Mouse (Mus musculus): ENCODE measurements at regions not wholly inside any gene's neighbourhood (a gene's known extent, or its start where the extent isn't known, plus 50 kb on each side); places are given as distances from the start of the nearest gene placed in this dataset.

DNA sequence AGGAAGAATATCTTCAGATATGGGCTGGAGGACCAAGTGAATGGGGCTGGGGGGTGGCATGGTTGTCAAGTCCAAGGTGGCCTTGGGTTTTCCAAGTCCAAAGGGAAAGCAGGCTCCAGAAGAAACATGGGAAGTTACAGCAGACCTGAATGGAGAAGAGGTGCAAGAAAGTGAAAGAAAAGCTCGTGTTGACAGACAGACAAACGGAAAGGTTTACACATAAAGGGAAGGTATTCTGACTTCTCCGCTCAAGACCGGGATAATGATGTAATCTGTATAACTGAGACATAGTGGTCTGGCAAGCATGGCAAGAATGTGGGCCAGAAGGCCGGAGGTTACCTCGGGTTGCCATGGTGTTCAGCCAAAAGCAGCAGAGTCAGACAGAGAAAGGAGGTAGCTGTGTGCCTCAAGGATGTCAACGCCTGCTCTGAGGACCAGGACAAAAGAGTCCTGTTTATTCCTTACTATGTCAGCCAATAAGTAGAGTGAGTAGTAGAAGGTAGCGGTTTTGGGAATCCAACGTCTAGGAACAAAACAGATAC, 50.8 kb upstream of the Elk3 start:
- CTCF ChIA-PET: no interaction called here

DNA sequence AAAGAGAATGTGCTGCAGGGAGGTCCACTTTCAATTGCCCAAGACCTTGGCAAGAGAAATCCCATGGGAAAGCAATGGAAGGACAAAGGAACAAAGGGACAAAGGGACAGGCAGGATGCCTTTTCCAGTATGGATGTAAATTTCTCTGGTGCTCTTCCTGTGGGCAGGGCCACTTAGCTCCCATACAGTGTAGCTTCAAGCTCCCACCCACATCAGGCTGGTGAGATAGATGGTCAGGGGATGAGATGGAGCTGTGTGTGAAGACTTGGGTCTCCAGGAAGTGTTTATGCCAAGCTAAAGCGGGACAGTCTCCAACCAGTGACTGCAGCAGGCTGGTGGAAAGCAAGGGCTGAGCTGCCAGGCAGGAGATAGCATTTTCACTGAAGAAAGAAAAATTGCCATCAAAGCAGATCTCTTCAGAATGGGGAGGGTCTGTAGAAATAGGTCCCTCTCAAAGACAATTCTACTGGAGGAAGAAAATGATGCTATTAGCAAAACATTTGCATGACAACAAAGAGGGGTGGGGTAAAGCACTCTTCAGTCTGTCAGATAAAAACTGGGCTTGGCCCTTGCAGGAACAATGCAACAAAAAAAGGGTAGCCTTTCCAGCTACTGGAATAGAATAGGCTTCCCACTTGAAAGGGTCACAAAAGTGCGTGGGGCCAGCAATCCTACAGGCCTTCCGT, 53.3 kb upstream of the Elk3 start:
- CTCF ChIA-PET: no interaction called here

GRCm38 (mm10) chr10:93364881-93365280, 53.9 kb upstream of the Elk3 start:
- CTCF ChIA-PET: no interaction called here

GRCm38 (mm10) chr10:93365318-93365717, 54.4 kb upstream of the Elk3 start:
- CTCF ChIA-PET: no interaction called here

GRCm38 (mm10) chr10:93365824-93366223, 54.9 kb upstream of the Elk3 start:
- CTCF ChIA-PET: no interaction called here

DNA sequence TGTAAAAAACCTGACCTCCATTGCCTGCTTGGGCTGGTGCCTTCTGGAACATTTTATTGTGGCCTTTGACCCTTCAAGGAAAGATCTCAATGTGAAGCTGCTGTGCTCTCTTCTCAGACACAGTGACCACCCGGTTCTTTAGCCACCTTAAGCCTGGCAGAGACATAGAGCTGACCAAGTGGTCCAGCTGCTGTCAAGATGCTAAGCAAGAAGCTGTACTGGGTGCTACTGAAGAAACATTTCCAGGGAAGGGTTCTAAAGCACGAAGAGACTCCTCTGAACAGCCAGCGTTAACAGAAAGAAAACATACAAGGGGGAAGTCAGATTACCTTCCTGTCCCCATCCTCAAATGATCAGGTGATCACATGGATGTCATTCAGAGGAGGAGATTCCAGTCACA, 58.8 kb upstream of the Elk3 start:
- CTCF ChIA-PET: no interaction called here

- CTCF ChIA-PET: no interaction called here
Observed at GRCm38 (mm10) chr10:93370331-93370730, 59.4 kb upstream of the Elk3 start.

- CTCF ChIA-PET: interaction anchor here (0.6 kb wide), 2 partner anchors 214 to 229 kb away, joined by 3 to 4 read pairs; no protein-coding TSS in a partner anchor
Observed at GRCm38 (mm10) chr10:93372281-93372680, 61.3 kb upstream of the Elk3 start.

GRCm38 (mm10) chr10:93373265-93373664, 62.3 kb upstream of the Elk3 start:
- CTCF ChIA-PET: no interaction called here

DNA sequence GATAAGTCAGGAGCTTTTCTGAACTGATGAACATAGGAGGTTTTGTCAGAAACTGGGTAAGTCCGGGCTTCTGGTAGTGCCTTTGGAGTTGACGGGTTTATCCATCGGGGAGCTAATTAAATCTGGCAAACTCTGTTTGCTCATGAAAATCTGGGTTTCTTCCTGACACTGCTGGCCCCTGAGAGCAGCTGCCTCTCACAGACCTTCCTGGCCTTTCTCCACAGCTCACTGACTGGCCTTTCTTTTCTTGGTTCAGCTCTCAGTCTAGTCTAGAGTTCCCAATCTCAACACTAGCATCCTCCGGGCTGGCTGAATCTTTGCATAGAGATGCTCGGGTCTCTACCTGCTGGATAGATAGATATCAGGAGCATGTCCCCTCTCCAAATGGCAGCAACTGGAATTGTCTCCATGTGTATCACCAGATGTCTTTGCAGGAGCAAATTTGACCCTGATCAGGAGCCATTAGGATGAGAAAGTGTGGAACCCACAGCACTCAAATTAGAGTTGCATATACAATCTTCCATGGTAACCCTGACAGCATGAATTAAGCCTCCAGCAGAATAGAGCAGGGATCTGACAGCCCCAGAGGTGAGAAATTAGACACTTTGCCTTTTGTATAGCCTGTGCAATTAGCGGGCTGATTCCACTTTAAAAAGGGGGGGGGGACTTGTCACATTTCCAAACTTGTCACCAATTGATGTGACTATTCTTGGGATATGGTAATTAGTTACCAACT, 63.2 kb upstream of the Elk3 start:
- CTCF ChIA-PET: no interaction called here

- CTCF ChIA-PET: interaction anchor here (0.7 kb wide), 1 partner anchor 27 kb away, joined by 3 read pairs; no protein-coding TSS in a partner anchor
Observed at GRCm38 (mm10) chr10:93374690-93374994, 63.7 kb upstream of the Elk3 start.

- CTCF ChIA-PET: interaction anchor here (0.6 to 0.7 kb wide), 2 partner anchors 27 to 32 kb away, joined by 3 to 6 read pairs; no protein-coding TSS in a partner anchor
Observed at GRCm38 (mm10) chr10:93375007-93375711, 64.2 kb upstream of the Elk3 start.

GRCm38 (mm10) chr10:93375771-93376170, 64.8 kb upstream of the Elk3 start:
- CTCF ChIA-PET: interaction anchor here (0.6 kb wide), 1 partner anchor 33 kb away, joined by 6 read pairs; no protein-coding TSS in a partner anchor

DNA sequence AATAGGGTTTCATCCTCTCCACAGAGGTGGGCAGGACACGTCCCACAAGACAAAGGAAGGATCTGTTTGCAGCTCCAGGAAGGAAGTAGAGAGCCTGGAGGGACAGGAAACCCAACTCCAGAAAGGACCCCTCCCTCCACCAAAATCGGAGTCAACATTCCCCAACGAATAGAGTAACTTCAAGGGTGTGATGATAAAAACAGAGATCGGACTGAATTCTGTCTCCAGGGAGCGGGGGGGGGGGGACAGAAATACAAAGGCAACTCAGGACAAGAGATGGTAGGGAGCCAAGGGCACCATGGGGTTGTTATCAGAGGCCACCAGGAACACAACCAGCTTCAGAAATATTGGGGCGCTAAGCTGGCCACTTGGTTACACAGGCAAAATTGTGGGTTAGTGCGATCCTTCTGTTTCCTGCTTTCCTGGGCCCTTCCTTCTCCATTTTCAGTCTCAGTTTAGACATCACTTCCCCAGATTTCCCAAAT, 65.6 kb upstream of the Elk3 start:
- CTCF ChIA-PET: interaction anchor here (0.6 kb wide), 1 partner anchor 33 kb away, joined by 3 read pairs; no protein-coding TSS in a partner anchor

- CTCF ChIA-PET: no interaction called here
Observed at GRCm38 (mm10) chr10:93389276-93389675, 63.9 kb upstream of the Lta4h start.

DNA sequence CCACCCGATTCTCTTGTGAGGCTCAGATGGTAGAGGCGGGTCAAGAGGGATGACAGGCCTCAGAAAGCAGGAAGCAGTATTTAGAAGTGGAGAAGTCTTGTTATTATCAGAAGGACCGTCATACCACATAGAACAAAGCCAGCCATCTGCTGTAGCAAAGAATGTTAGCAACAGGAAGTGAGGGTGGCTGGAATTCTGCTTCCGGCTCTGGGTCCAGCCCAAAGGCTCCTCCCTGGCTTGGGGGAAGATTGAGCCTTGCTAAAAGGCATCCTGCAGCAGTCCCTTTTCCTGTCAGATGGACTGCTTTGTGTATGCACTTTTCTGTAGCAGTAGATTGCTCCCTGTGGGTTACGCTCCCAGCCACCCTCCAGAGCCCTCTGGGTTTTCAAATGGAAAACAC, 61.9 kb upstream of the Lta4h start:
- CTCF ChIA-PET: interaction anchor here (0.7 kb wide), 1 partner anchor 34 kb away, joined by 6 read pairs; no protein-coding TSS in a partner anchor

DNA sequence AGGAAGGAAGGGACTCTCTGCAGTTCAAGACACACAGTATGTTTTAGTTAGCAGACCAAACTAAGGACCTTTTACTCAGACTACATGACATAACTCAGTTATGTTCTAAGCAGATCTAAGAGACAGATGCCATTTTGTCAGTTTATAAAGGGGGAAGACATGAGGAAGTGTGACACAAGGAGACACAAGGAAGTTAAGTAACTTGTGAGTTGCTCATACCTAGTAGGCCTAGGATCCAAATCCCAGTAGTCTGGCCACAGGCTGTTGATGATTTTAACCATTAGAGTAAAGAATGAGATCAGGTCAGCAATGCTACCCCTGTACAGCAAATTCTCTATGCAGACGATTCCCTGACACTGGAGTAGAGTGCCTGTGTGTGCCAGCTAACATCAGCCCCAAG, 59.3 kb upstream of the Lta4h start:
- CTCF ChIA-PET: no interaction called here

DNA sequence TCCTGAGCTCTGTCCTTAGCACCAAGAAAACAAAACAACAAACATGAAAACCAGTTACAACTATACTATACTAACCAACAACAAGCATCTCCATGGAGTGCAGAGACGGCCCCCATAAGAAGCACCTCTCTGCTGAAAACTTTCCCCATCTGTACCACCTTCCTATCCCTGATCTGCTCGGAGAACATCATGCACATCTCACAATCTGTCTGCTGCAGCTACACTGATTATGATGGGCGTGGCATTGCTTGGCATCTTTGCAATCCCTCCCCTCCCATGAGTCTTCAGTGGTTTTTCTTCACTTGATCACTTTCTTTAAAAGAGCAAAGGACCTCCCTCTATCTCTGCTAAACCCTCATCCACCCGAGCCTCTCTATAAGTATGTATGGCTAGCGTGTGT, 55.5 kb upstream of the Lta4h start:
- CTCF ChIA-PET: no interaction called here

GRCm38 (mm10) chr10:93398531-93399320, 54.5 kb upstream of the Lta4h start:
- CTCF ChIA-PET: no interaction called here

GRCm38 (mm10) chr10:93402689-93403509, 50.3 kb upstream of the Lta4h start:
- CTCF ChIA-PET: interaction anchor here (0.7 kb wide), 1 partner anchor 15 kb away, joined by 3 read pairs; no protein-coding TSS in a partner anchor
